Mouse (Mus musculus) cortical plate, adult 2 months (tissue): Measurements from ENCODE around the gene Aunip. TPM values are rescaled to one million over a fixed set of nuclear protein-coding genes. Genes with fewer than 3 reads are reported as not detected.
A peak's percentile ranks its signal among the peaks of the same experiment; 100 is the strongest.
"Not testable (repeated sequence)": the region's sequence is repeated elsewhere in the genome, so short reads cannot be mapped to it uniquely, and the experiment has no call there.

ENCODE experiments used
- H3K27ac ChIP-seq: fragments of 200-500 bp; 2 replicates; pipeline ENCODE4 v1.5.1; 2012; ENCODE audit warnings: low read length, control low read depth, inconsistent platforms; ENCODE audit not compliant: insufficient read depth
- H3K4me1 ChIP-seq: fragments of 200-500 bp; 2 replicates; pipeline ENCODE4 v1.6.1; 2011; ENCODE audit warnings: low read length; ENCODE audit not compliant: control insufficient read depth, insufficient read depth
- H3K4me3 ChIP-seq: fragments of 200-500 bp; 2 replicates; pipeline ENCODE4 v1.5.1; 2011; ENCODE audit warnings: mild to moderate bottlenecking, low read length, control low read depth; ENCODE audit not compliant: insufficient read depth
- CTCF ChIP-seq: fragments of 200-500 bp; IDR thresholded peaks from 2 replicates; pipeline ENCODE4 v1.5.1; 2011; ENCODE audit warnings: mild to moderate bottlenecking, control low read depth, low read length; ENCODE audit not compliant: insufficient read depth; ENCODE audit errors: extremely low read depth
- POLR2A ChIP-seq: fragments of 200-500 bp; IDR thresholded peaks from 2 replicates; pipeline ENCODE4 v1.6.1; 2011; ENCODE audit warnings: mild to moderate bottlenecking, low read length, control low read depth; ENCODE audit not compliant: insufficient read depth; ENCODE audit errors: extremely low read depth
- polyA plus RNA-seq: library from polyadenylated mRNA; depleted of rRNA; stranded (reverse); fragments of >200 nt; gene quantifications from 2 replicates; pipeline ENCODE4 v1.2.3, GENCODE M21; 2012

Aunip gene
- polyA plus RNA-seq, 1 experiment, result 0.31 TPM

- H3K27ac ChIP-seq, result peak overlapping the region; percentile 25
- TF ChIP-seq CTCF (no peak), POLR2A (peak; percentile 67; the same call in 1 of the 2 replicates)
- no peak overlapping the region for H3K4me3 ChIP-seq
- peaks cover 6% of the 10 kb centered on the region; the same call in 1 of the 2 replicates for H3K4me1 ChIP-seq
Observed at GRCm38 (mm10) chr4:134483696-134484095, 27.1 kb upstream of the Aunip start.

- H3K4me1 ChIP-seq, result peaks cover 6% of the 10 kb centered on the region; the same call in 1 of the 2 replicates
- no peak overlapping the region for H3K4me3 ChIP-seq
- TF ChIP-seq CTCF (no peak), POLR2A (no peak)
- peak overlapping the region; percentile 25; the same call in 1 of the 2 replicates for H3K27ac ChIP-seq
Observed at GRCm38 (mm10) chr4:134484231-134484630, 26.6 kb upstream of the Aunip start.

GRCm38 (mm10) chr4:134485151-134485900 is 25.5 kb upstream of the Aunip start:
- no peak overlapping the region for H3K27ac ChIP-seq
- H3K4me1 ChIP-seq, result peaks cover 6% of the 10 kb centered on the region; the same call in 1 of the 2 replicates
- no peak overlapping the region for H3K4me3 ChIP-seq
- TF ChIP-seq POLR2A, result no peak
- 0 out of 2 replicates have a peak, but pooled peaks have one; percentile 17 for TF ChIP-seq CTCF

- no peak for TF ChIP-seq CTCF
- no peak for TF ChIP-seq POLR2A
- Histone ChIP-seq H3K4me1 (0 out of 2 replicates have a peak, but pooled peaks cover 4% of the 10 kb centered on the region), H3K27ac (no peak overlapping the region), H3K4me3 (no peak overlapping the region)
Observed at GRCm38 (mm10) chr4:134488211-134488610, 22.6 kb upstream of the Aunip start.

- TF ChIP-seq POLR2A (no peak), CTCF (no peak)
- Histone ChIP-seq H3K4me3 (no peak overlapping the region), H3K4me1 (0 out of 2 replicates have a peak, but pooled peaks cover 2% of the 10 kb centered on the region), H3K27ac (no peak overlapping the region)
Observed at GRCm38 (mm10) chr4:134489986-134490665, 20.7 kb upstream of the Aunip start.

GRCm38 (mm10) chr4:134491716-134492115 is 19.1 kb upstream of the Aunip start:
- Histone ChIP-seq H3K27ac (no peak overlapping the region), H3K4me3 (no peak overlapping the region), H3K4me1 (peaks cover 8% of the 10 kb centered on the region; the same call in 1 of the 2 replicates)
- TF ChIP-seq POLR2A, result no peak
- TF ChIP-seq CTCF, result no peak

- not testable (repeated sequence) for H3K4me1 ChIP-seq, H3K27ac ChIP-seq, H3K4me3 ChIP-seq
Observed at GRCm38 (mm10) chr4:134494161-134494560, 16.6 kb upstream of the Aunip start.

- peaks cover 8% of the 10 kb centered on the region; the same call in 1 of the 2 replicates for H3K4me1 ChIP-seq
- H3K27ac ChIP-seq, result peak overlapping the region; percentile 56; the same call in 1 of the 2 replicates
- TF ChIP-seq POLR2A (no peak), CTCF (no peak)
- H3K4me3 ChIP-seq, result no peak overlapping the region
Observed at GRCm38 (mm10) chr4:134494780-134495545, 15.8 kb upstream of the Aunip start.

GRCm38 (mm10) chr4:134495546-134495923 is 15.3 kb upstream of the Aunip start:
- Histone ChIP-seq H3K27ac (peak overlapping the region; percentile 91), H3K4me3 (no peak overlapping the region), H3K4me1 (peaks cover 8% of the 10 kb centered on the region; the same call in 1 of the 2 replicates)
- no peak for TF ChIP-seq CTCF
- no peak for TF ChIP-seq POLR2A
